ENCODE assay signal across 8 mouse cellular contexts in genomic region chr2:28917518-28918361, GRCm38 (mm10). TPM values are rescaled to one million over a fixed set of nuclear protein-coding genes. Genes with fewer than 3 reads are reported as not detected.
A peak's percentile ranks its signal among the peaks of the same experiment; 100 is the strongest.
DNase-seq lines count a peak whose midpoint lies in the region; ATAC-seq and TF ChIP-seq lines count a peak whose summit lies in the region.

No protein-coding gene starts in this region.

- no peak overlapping the region for H3K27ac ChIP-seq in ES-Bruce4 (ENCODE audit: insufficient read depth, low read length)
- H3K27ac ChIP-seq in forebrain, postnatal 0 days (ENCODE audit: low read depth, low read length): no peak overlapping the region
- no peak overlapping the region for H3K27ac ChIP-seq in limb, embryonic 14.5 days (replicated peaks; ENCODE audit: low read depth, low read length)
- no peak overlapping the region for H3K27ac ChIP-seq in stomach, postnatal 0 days (replicated peaks)

- peak overlapping the region; percentile 30 for H3K9ac ChIP-seq in ES-Bruce4 (ENCODE audit: low read depth, poor library complexity, severe bottlenecking)
- no peak overlapping the region for H3K9ac ChIP-seq in forebrain, postnatal 0 days
- H3K9ac ChIP-seq in limb, embryonic 14.5 days (ENCODE audit: low read depth, low read length, severe bottlenecking): no peak overlapping the region
- H3K9ac ChIP-seq in stomach, postnatal 0 days (ENCODE audit: low read length): no peak overlapping the region

- no peak for TF ChIP-seq EP300 in ES-Bruce4 (IDR thresholded peaks at IDR 0.05; ENCODE audit: insufficient read depth, low read depth, low read length)
- TF ChIP-seq EP300 in stomach, postnatal 0 days (optimal IDR thresholded peaks at IDR 0.05): no peak

- TF ChIP-seq POLR2A in ES-Bruce4 (IDR thresholded peaks at IDR 0.05; ENCODE audit: insufficient read depth, low read length): no peak
- no peak for TF ChIP-seq POLR2A in limb, embryonic 14.5 days (IDR thresholded peaks at IDR 0.05; ENCODE audit: borderline replicate concordance, extremely low read depth, insufficient read depth, insufficient read length)

- H3K36me3 ChIP-seq in ES-Bruce4 (ENCODE audit: control insufficient read depth, insufficient read depth, low read length, poor library complexity, severe bottlenecking): no peaks in the 10 kb centered on the region
- no peaks in the 10 kb centered on the region for H3K36me3 ChIP-seq in forebrain, postnatal 0 days (ENCODE audit: insufficient read depth)
- H3K36me3 ChIP-seq in limb, embryonic 14.5 days (ENCODE audit: control insufficient read depth, insufficient read depth, low read length): no peaks in the 10 kb centered on the region
- H3K36me3 ChIP-seq in stomach, postnatal 0 days (ENCODE audit: control insufficient read depth, insufficient read depth, low read length): no peaks in the 10 kb centered on the region

- no peak for TF ChIP-seq CTCF in ES-Bruce4 (IDR thresholded peaks at IDR 0.05; ENCODE audit: low read depth, low read length)
- no peak for TF ChIP-seq CTCF in forebrain, postnatal 0 days (IDR thresholded peaks at IDR 0.05; ENCODE audit: low read depth)
- TF ChIP-seq CTCF in stomach, postnatal 0 days (IDR thresholded peaks at IDR 0.05; ENCODE audit: low read depth): no peak

- no peak overlapping the region for H3K4me2 ChIP-seq in forebrain, postnatal 0 days (ENCODE audit: low read depth)
- no peak overlapping the region for H3K4me2 ChIP-seq in limb, embryonic 14.5 days (replicated peaks; ENCODE audit: low read depth, low read length, severe bottlenecking)
- peak overlapping the region; percentile 34 for H3K4me2 ChIP-seq in stomach, postnatal 0 days (replicated peaks; ENCODE audit: low read depth)

- no peaks in the 10 kb centered on the region for H3K4me1 ChIP-seq in ES-Bruce4 (ENCODE audit: control insufficient read depth, insufficient read depth, low read length)
- 0 out of 2 replicates have a peak, but pooled peaks cover 6% of the 10 kb centered on the region for H3K4me1 ChIP-seq in forebrain, postnatal 0 days (ENCODE audit: insufficient read depth)
- no peaks in the 10 kb centered on the region for H3K4me1 ChIP-seq in limb, embryonic 14.5 days (ENCODE audit: control insufficient read depth, insufficient read depth, low read length)
- no peaks in the 10 kb centered on the region for H3K4me1 ChIP-seq in stomach, postnatal 0 days (replicated peaks; ENCODE audit: control insufficient read depth, insufficient read depth)

- peak; percentile 12 for DNase-seq in adrenal gland, postnatal 25 days
- no peak for DNase-seq in adrenal gland, postnatal 14 days
- DNase-seq in forebrain, postnatal 0 days: peak; percentile 63
- no peak for DNase-seq in limb, embryonic 14.5 days (ENCODE audit: low spot score)
- DNase-seq in stomach, postnatal 0 days (ENCODE audit: low spot score): no peak
- no peak for DNase-seq in frontal cortex, postnatal 25 days (ENCODE audit: low spot score in 2 of 2)
- DNase-seq in right cerebral cortex, adult 2 months (ENCODE audit: low spot score in 2 of 2): no peak

- ATAC-seq in forebrain, postnatal 0 days: no peak
- ATAC-seq in limb, embryonic 14.5 days (ENCODE audit: low FRiP score, low read depth): no peak
- ATAC-seq in stomach, postnatal 0 days (ENCODE audit: low FRiP score, low TSS enrichment): no peak

- H3K9me3 ChIP-seq in ES-Bruce4 (replicated peaks; ENCODE audit: control insufficient read depth, insufficient read depth, low read length, poor library complexity, severe bottlenecking): no peaks in the 10 kb centered on the region
- no peaks in the 10 kb centered on the region for H3K9me3 ChIP-seq in forebrain, postnatal 0 days (ENCODE audit: low read length)
- H3K9me3 ChIP-seq in limb, embryonic 14.5 days (ENCODE audit: control insufficient read depth, low read length): no peaks in the 10 kb centered on the region
- no peaks in the 10 kb centered on the region for H3K9me3 ChIP-seq in stomach, postnatal 0 days (ENCODE audit: control insufficient read depth, low read length)

- peak overlapping the region; percentile 17 for H3K4me3 ChIP-seq in ES-Bruce4 (ENCODE audit: low read depth, low read length)
- no peak overlapping the region for H3K4me3 ChIP-seq in forebrain, postnatal 0 days (ENCODE audit: low read depth, low read length)
- 0 out of 2 replicates have a peak overlapping the region, but pooled peaks have one; percentile 4 for H3K4me3 ChIP-seq in limb, embryonic 14.5 days (replicated peaks; ENCODE audit: low read length)
- H3K4me3 ChIP-seq in stomach, postnatal 0 days (ENCODE audit: low read depth, low read length): peak overlapping the region; percentile 22

- 3% methylated on average over 65 of the region's 73 CpGs for WGBS in forebrain, postnatal 0 days
- WGBS in limb, embryonic 14.5 days: 2% methylated on average over 52 of the region's 73 CpGs
- WGBS in stomach, postnatal 0 days: 1% methylated on average over 71 of the region's 73 CpGs

- H3K27me3 ChIP-seq in ES-Bruce4 (ENCODE audit: control insufficient read depth, insufficient read depth, low read length, poor library complexity, severe bottlenecking): peaks cover 5% of the 10 kb centered on the region; the same call in 1 of the 2 replicates
- peaks cover 79% of the 10 kb centered on the region for H3K27me3 ChIP-seq in forebrain, postnatal 0 days (ENCODE audit: insufficient read depth, low read length)
- peaks cover 86% of the 10 kb centered on the region for H3K27me3 ChIP-seq in limb, embryonic 14.5 days (ENCODE audit: control insufficient read depth, insufficient read depth, low read length)
- peaks cover 23% of the 10 kb centered on the region for H3K27me3 ChIP-seq in stomach, postnatal 0 days (ENCODE audit: control insufficient read depth, insufficient read depth, low read length)

RNA-seq across cellular contexts. Expression of gene Barhl1, which starts 1.3 kb away (rescaled TPM):
- total RNA-seq in adrenal gland, postnatal 25 days (2021): not detected in 2 replicates
- total RNA-seq in adrenal gland, postnatal 14 days (2021): 0.26 TPM in 1 of 2 replicates, not detected in the other
- polyA plus RNA-seq in ES-Bruce4 (2011; ENCODE audit: insufficient read depth, insufficient read length, low read depth, missing spikeins): 0.56 TPM in 1 of 2 replicates, not detected in the other
- 0.38 and 0.57 TPM in 2 replicates for total RNA-seq in forebrain, postnatal 0 days (2014; rRNA removed)
- 0.16 and 1.0 TPM in 2 replicates for polyA plus RNA-seq in forebrain, postnatal 0 days (2015; fragmentation: Nextera tagmentation; extraction: Ambion mirVana)
- polyA plus RNA-seq in limb, embryonic 14.5 days (2012; rRNA removed): 0.13 and 0.54 TPM in 2 replicates
- polyA plus RNA-seq in limb, embryonic 14.5 days (2014; fragmentation: Nextera tagmentation; extraction: Ambion mirVana): not detected in 2 replicates
- not detected in 2 replicates for polyA plus RNA-seq in stomach, postnatal 0 days (2015; fragmentation: Nextera tagmentation; extraction: Ambion mirVana)

Comparison
In these comparisons a context has a peak if more than half of its experiments do, and no peak if none do; other contexts are left out.
1. DNase-seq: peak in adrenal gland, postnatal 25 days (single experiment) and forebrain, postnatal 0 days (single experiment); none in adrenal gland, postnatal 14 days (single experiment), limb, embryonic 14.5 days (single experiment), stomach, postnatal 0 days (single experiment), frontal cortex, postnatal 25 days (0 of 2) and right cerebral cortex, adult 2 months (0 of 2).